Mouse (Mus musculus) induced T-regulatory cell, adult 2 months (primary cell): Measurements from ENCODE around the gene Nos3.

ENCODE experiments used
- DNase-seq: peaks from one replicate; pipeline ENCODE4 v3.0.0-alpha.2; 2012; ENCODE audit warnings: low read depth

Nos3 gene

DNA sequence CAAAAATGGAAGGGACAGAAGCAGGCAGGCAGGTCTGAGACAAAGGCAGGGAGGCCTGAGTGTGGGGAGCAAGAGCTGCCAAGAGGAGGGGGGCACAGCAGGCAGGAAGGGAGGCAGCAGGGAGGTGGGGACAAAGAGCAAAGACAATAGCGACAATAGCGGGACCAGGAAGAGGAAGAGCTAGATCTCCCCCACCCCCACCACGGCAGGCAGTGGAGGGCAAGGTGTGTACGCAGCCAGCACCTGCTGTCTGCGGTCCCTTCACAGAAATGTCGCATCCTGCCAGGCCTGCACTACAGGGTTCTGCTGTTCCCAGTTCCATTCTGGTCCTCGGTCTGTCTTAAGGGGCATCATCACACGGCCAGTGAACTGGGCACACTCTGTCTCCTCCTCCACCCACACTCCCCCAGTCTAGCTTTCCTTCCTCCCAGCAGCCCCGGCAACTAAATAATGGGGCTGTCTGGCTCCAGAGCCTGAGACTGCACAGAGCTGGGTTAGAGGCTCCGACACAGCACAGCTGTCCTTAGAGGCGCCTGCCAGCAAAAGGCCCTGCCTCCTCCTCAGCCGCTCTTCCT is 20.0 kb upstream of the Nos3 start:
- peak; percentile 66 for DNase-seq

DNA sequence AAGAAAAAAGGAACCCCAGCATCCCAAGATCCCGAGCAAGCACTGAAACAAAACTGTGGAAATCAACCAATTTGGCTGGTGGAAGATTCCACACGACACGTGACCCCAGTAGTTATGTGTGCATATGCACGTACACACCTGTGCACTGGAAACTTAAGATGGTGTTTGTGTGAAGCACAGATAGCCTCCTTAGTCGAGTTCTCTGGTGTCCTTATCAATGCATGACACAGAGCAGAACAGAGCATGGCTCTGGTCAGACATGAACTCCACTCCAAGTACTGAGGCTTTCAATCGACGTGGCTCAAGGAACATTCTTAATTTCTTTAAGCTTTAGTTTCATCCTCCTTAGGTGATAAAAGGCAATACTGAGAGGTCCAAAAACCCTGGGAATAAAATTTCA is 18.3 kb upstream of the Nos3 start:
- DNase-seq = no peak

DNA sequence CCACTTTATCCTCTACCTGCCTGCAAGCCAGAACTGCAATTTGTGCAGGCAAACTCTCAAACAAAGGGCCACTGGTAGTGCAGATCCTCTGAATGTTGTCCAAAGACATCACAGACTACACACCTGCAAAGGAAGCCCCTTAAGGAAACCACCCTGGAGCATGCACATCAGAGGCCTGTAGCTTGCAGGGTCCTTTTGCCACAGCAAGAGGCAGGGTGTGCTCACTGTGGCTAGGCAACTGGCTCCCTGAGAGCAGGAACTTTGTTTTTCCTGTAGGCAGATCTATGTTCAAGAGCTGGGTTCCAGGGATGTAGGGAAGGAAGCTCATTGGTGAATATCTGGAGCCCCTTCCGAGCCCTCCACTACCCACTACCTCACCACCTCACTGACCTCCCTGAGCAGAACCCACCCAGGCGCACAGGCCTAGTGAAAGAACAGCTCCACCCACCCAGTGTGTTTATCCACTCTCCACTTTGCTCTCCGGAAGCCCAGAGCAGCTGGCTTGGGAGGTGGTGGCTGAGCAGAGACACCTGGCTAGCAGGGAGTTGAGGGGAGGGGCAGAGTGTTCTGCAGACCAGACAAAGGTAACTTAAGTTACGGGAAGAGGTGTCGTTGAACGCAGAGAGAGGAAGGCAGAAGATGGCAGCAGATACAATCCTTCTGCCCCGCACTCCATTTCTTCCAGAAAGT is 17.3 kb upstream of the Nos3 start:
- no peak for DNase-seq

DNA sequence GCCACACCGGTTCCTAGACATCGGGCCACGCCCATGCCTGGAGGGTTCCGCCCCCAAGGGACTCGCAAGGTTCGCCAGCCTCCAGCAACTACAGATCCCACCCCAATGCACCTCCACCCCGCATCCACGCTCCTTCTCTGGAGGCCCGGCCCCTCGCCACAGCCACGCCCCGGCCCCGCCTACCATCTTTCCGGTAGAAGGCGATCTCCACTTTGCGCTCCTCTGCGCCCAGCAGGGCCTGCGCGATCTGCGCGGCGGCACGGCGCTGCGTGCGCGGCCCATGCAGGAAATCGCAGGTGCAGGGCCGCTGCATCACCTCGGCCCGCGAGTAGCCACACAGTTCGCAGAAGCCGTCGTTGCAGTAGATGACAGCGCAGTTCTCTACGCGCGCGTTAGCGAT is 16.5 kb upstream of the Nos3 start:
- DNase-seq = peak; percentile 93

DNA sequence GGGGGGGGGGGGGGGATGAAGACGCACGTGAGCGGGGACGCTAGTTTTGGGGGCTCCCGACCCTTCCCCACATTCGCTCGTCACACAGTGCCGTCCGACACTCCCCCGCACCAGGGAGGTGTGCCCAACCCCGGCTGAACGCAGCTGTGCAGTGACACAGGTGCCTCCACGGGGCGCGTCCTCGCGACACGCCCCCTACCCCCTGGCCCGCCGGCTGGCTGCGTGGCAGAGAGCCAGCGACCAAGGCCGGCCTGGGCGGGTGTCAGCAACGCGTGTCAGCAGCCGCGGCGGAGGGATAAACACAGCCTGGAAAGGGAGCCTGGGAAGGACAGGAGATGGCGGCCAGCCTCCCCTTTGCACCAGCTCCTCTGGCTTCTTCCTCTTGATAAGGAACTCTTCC is 16.1 kb upstream of the Nos3 start:
- DNase-seq = no peak

DNA sequence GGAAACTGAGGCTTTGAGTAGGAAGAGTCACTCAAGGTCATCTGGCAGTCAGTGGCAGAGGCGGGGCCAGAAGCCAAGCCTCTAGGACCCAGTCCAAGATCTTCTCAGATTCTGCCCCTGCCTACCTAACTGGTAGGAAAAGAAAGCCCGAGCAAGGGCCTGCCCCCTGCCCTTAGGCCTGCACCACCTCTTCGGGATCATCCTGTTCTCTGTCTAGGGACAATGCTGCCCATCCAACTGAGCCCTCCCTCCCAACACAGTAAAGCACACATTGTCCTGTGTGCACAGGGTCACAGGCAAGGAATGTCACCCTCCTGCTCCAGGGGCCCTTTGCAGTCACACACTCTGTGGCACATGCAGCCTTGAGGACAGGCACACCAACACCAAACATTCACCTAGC is 14.5 kb upstream of the Nos3 start:
- peak; percentile 9 for DNase-seq

DNA sequence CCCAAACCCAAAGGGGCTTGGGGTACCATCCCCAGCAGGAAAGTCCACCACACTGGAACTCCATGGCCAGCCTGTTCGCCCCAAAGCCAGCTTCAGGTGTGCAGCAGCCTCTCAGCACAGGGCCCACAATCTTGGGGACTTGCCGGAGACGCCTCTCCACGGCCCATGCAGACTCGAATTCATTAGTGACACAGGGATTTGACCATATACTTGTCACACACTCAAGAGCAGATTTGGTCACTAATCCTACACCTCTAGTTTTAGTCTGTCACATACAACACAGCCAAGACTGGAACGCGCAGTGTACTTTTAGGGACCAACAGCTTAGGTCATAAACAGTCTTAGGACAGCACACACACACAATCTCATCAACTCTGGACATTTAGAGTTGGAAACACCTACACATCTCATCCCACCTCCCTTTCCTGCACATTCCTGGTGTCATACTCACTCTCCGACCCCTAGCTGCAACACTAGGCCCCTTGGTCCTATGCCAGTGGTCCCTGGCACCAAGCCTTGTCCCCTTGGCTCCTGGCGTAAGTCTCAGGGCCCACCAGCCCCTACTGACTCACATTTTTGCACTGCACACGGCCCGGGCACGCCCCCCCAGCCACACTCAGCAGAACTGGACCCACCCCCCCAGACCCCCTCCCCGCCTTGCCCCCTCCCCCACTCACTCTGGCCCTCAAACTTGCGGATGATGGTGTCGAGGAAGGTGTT is 13.9 kb upstream of the Nos3 start:
- peak; percentile 23 for DNase-seq

DNA sequence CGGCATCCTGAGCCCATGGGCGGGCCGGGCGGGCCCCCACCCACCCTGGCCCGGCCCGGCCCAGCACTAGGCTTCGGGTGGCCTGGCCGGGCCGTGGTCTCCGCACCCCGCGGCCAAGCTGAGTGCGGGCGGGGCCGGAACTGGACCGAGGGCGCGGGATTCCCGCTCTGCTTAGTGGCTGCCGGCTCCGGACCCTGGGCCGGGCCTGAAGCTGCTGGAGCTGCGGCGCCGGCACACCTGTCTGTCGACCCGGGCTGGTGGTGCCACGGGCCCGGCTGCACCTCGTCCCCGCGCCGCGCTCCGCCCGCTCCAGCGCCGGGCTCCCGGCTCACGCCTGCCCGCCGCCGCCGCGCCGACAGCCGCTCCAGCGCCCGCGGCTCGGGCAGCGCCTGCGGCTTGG is 13.3 kb upstream of the Nos3 start, which contains the start of gene Kcnh2:
Kcnh2 (minus strand) TSS at position 327 of the 400 bp plus-strand sequence.
- DNase-seq = no peak

DNA sequence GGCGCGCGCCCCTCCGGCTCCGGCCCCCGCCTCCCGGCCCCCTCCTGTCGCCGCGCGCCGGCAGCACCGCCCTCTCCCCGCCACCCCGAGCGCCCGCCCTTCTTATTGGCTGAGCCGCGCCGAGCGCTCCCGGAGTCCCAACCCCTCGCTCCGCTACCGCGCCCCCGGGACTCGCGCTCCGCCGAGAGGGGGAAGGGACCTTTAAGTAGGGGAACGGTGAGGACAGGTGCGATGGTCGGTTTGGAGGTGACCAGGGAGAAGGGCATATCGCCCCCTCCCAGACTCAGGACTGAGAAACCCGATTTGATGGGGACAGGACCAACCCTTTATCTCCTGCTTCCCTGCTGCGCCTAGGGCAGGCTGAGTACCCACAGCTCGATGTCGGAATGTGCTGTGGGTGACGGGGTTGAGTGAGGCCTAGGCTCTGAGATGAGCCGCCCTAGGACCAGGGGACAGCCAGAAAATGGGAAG is 12.9 kb upstream of the Nos3 start:
- peak; percentile 74 for DNase-seq

DNA sequence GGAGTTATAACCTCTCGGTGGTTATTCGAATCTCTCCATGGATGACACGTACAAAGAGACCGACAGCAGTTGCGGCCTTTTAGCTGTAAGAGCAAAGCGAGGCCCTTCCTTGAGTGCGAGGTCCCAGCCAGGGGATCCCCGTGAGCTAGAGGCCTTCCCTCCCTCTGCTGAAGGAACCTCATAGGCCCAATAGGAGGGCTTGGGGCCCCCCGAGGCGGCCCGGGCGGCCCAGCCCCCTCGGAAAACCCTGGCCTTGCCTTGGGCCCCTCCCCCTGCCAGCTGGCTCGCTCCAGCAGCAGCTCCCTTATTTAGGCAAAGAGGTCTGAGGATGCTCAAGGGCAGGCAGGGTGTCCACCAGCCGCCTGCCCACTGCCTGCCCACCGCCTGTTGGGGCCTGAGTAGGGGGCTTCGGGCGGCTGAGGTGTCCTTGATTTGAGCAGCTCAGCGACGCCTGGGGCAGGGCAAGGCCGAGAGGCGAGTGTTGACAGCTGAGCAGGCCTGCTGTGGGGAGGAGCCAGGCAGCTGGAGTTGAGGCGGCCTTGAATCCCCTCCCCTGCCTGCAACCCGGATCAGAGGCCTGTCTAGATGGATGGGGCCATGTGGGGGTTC is 12.3 kb upstream of the Nos3 start:
- peak; percentile 31 for DNase-seq

DNA sequence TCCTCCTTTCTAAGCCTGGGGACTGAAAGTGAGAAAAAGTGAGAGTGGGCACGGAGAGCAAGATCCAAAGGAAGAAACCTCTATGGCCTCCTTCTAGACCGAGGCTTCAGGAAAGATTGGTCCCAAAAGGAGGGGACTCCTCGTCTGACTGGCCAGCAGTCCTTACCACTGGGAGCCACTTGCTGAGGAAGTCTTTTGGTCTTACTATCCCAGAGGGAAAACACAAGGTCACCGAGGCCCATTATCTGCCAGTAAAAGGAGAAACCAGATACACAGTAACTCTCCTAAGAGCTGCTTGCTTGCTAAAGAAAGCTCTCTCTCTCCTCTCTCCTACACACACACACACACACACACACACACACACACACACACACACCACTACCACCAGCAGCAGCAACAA is 11.3 kb upstream of the Nos3 start:
- DNase-seq = peak; percentile 5

DNA sequence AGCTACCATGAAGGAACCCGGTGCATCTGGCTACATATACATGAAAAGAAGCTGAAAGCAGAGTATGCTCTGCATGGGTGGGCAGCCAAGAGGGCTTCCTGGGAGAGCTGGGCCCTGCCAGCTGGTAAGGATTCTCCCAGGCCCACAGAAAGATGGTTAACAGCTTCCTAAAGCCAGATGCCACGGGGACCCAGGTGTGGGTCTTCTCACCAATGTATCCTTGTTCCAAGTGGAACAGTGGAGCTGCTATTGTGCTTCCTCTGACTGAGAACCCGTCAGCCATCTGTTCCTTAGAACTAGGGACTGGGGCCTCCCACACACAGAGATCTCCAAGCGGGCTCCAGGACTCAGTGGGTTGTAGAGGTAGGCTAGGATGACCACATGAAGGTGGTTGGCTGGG is 7.8 kb upstream of the Nos3 start:
- no peak for DNase-seq

DNA sequence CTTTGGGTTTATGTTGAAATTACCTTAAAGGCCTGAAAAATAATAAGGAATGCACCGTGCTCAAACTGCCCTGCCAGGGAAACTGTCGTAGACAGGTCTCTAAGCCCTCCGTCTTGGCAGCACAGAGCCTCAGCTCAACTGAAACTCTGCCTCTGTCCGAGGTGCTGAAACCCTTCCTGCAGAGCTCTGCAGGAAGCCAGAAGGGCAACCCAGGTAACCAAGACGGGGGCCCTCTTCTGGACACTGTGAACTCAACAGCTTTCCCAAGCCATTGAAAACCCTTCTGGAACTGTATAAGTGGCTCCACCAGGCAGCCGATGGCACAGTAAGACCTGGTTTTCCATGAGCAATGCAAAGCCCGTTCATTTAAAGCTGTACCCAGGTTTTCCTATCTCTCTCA is 7.1 kb upstream of the Nos3 start:
- DNase-seq = peak; percentile 95

DNA sequence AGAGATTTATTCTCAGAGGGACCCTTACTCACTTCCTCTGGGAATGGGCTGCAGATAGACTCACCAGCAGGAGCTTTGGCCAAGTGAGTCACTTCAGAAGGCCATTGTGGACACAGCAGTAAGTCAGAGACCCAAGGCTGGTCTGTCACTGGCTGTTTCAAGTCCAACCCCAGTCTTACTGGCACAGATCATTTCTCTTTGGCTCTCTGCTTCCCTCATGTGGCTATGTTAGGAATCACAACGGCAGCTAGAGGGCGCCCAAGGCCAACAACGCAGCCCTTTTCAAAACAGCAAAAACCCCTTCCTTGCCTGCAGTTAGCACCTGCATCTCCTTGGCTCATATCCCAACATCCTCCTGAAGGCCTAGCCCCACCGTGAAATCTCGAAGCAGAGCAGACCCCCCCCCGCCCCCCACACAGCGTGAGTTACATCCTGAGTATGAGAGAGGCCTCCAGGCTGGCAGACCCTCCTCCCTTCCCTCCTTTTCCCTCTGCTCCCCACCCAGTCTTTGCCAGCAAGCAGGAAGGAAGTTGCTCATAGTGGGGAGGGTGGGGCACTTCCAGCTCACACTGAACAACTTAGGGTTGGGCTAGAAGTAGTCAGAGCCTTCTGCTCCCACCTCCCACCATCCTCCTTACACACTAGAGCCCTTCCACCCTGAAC is 3.7 kb upstream of the Nos3 start:
- DNase-seq = peak; percentile 92

DNA sequence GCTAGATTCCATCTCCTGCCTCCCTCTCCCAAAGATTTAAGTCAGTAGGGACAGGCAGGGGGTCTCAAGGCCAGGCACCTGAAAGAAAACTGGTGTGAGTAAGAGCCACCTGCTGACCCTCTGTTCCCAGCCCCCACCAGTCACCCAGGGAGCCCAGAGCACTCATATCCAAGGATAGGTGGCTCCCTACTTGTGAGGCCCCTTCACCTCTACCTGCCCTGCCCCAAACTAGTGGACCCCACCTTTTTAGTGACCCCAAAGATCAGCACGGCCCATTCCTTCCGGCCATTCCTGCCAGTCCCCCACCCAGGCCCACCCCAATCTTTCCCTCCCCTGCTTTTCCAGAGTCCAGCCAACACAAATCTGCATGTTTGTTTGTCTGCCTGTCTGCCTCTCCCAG is 1.1 kb upstream of the Nos3 start:
- DNase-seq = no peak

DNA sequence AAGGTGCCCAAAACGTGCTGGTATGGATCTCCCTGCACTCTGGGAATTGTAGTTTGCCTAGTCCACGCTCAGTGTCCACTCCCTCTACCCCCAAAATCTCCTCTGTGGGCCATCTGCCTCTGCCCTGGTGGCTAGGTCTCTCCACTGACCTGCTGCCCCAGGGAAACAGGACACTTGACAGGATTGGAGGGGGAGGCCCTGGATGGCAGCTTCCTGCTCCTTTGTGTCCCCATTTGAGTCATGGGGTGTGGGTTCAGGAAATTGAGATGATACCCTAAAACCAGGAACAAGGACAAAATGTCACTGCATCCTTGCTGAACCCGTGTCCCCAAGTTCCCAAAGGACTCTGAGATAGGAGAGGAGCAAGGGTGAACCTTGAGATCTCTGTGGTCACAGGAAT is 549 bp upstream of the Nos3 start:
- no peak for DNase-seq

DNA sequence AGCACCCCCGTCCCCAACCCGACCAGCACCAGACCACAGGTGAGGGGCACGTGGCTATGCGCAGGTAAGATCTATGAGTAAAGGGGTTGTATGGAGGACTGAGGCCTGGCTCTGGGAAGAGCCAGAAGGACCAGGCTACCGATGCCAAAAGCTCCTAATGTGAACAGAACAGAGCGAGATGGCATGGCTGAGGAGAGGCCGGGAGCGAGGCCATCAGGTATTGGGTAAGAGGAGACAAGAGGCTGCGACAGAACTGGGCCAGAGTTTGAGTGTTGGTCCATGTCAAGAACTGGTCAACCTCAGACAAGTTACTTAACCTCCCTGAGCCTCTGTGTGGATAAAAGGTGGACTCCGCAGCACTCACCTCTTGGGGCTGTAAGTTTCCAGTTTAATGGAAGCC is 353 bp downstream of the Nos3 start:
- DNase-seq = no peak

DNA sequence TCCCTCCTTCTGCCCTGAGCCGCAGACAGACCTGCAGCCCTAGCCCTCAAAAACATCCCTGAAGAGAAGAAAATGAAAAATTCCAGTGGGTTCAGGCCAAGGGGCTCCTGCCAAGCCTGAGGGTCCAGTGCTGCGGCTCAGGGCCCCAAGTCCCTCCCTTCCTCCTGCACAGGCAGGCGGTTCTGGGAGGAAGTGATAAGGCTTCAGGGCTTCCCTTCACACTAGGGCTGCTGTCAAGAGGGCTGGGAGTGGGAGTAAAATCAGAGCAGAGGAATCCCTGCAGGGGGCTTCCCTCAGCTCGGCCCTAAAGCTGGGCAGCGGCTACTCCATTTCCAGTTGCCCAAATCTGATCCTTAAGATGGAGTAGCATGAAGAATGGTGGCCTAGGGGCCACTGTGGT is 918 bp downstream of the Nos3 start:
- DNase-seq = no peak

DNA sequence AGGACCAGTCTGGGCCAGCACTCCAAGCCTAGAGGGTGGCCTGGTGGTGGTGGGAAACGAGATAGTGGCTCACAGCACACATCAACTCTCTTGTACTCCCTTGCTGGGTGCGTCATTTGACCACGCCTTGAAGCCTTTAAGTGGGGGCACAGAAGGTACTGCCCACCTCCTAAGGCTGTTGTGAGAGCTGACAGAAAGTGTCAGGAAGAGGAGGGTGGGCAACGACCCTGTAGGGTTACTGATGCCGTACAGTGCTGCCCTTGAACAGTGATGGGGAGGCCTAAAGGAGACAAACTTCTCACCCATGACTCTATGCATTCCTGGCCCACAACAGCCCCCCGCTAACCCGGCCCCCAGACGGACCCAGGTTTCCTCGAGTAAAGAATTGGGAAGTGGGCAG is 1.8 kb downstream of the Nos3 start:
- no peak for DNase-seq

DNA sequence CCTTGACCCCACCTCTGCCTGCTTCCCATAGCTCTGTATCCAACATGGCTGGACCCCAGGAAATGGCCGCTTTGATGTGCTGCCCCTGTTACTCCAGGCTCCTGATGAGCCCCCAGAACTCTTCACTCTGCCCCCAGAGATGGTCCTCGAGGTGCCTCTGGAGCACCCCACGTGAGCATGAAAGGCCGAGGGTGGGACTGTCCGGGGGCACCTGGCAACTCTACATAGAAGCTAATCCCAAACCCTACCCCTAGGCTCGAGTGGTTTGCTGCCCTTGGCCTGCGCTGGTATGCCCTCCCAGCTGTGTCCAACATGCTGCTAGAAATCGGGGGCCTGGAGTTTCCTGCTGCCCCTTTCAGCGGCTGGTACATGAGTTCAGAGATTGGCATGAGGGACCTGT is 5.2 kb downstream of the Nos3 start:
- DNase-seq = no peak

DNA sequence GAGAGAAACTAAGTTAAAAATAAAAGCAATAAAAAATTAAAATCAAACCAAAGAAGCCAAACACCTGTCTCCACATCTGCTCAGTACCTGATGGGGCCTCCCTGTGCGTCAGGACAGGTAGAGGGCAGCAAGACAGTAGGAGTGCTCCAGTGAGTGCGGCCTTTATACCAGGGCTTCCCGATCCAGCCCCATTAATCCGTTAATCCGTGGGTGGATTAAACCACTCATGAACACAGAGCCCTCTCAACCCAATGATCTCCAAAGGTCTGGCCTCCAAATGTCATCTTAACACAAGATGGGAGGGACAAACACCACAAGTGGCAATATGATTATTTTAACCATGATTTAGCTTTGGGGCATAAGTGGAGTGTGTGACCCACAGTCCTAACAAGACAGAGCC is 9.2 kb downstream of the Nos3 start:
- DNase-seq = no peak

DNA sequence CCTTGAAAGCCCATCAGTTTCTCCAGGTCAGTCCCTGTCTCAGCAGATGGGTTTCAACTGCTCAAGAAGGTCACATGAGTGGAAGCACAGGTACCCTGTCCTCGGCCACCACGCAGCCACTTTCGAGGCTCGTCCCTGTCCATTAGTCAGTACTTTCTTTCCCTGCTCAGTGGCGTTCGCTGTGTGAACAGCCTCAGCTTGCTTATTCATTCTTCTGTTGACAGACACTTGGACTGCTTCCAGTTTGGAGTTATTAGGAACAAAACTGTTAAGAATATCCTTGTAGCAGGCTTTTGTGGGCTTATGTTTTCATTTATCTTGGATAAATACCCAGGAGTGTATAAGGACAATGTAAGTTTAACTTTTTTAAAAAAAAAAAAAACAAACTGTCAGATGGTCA is 9.6 kb downstream of the Nos3 start:
- no peak for DNase-seq
